Mouse (Mus musculus) ES-E14 (cell line): ENCODE measurements around the gene Zswim9.

Source experiments
- HCFC1 ChIP-seq: IDR thresholded peaks from 2 replicates; pipeline ENCODE4 v1.6.1; 2012; ENCODE audit warnings: low read length, inconsistent platforms, borderline replicate concordance; ENCODE audit not compliant: insufficient read depth
- ZC3H11A ChIP-seq: IDR thresholded peaks from 2 replicates; pipeline ENCODE4 v1.6.1; 2012; ENCODE audit warnings: low read depth, mild to moderate bottlenecking, inconsistent platforms, low read length, borderline replicate concordance
- ZNF384 ChIP-seq: IDR thresholded peaks from 2 replicates; pipeline ENCODE4 v1.6.1; 2012; ENCODE audit warnings: low read depth, low read length, inconsistent platforms

DNA sequence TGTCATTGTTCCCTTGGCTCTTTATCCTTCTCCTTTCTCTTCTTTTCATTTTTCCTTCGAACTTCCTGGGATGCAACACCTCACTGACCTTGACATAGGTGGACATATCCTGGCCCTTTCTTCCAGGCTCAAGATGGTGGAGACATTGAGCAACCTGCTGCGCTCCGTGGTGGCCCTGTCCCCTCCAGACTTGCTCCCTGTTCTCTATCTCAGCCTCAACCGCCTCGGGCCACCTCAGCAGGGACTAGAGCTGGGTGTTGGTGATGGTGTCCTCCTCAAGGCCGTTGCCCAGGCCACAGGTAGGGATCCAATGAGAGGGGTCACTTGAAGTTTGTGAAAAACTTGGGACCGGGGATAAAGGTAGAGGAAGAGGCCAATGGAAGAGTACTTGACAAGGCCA is 16.7 kb upstream of the Zswim9 start:
- TF ChIP-seq ZC3H11A (no peak), ZNF384 (no peak), HCFC1 (no peak)
